Comparison of ENCODE assay signal across 26 mouse cellular contexts in the genomic region with DNA sequence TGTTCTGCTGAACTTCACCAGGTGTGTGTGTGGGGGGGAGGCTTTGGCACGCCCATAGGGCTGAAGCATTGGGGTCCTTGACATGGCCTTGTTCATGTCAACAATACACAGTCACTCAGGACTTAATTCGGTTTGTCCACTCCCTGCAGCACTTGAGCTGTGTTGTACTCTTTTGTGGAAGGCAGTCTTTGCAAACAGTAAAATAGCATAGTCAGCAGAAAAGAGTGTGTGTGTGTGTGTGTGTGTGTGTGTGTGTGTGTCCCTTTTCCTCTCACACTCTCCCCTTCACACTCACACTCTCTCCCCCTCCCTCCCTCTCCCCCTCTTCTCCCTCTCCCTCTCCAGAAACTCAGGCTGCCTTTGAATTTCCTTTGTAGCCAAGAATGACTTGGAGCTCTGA. TPM values are rescaled to one million over a fixed set of nuclear protein-coding genes. Genes with fewer than 3 reads are reported as not detected.
"Had no signal": no experiment of that assay in that cellular context is flagged by ENCODE, and none has a peak within 500 bp of the region (broad histone marks: within the 10 kb centered on the region; RNA-seq: fewer than 3 reads in every experiment).

No protein-coding gene starts in this region.

- H3K4me3 ChIP-seq: kidney, embryonic 15.5 days; left cerebral cortex, adult 2 months; liver, embryonic 13.5 days; myocyte; neural tube, embryonic 13.5 days; stomach, embryonic 15.5 days had no signal

- H3K4me2 ChIP-seq: kidney, embryonic 15.5 days; liver, embryonic 13.5 days; neural tube, embryonic 13.5 days; stomach, embryonic 15.5 days had no signal

- H3K9ac ChIP-seq: kidney, embryonic 15.5 days; liver, embryonic 13.5 days; neural tube, embryonic 13.5 days; stomach, embryonic 15.5 days had no signal

- H3K27ac ChIP-seq: kidney, embryonic 15.5 days; left cerebral cortex, adult 2 months; liver, embryonic 13.5 days; macrophage; neural tube, embryonic 13.5 days; stomach, embryonic 15.5 days had no signal

- H3K36me3 ChIP-seq: kidney, embryonic 15.5 days; liver, embryonic 13.5 days; neural tube, embryonic 13.5 days; stomach, embryonic 15.5 days had no signal

- H3K9me3 ChIP-seq: kidney, embryonic 15.5 days; liver, embryonic 13.5 days; neural tube, embryonic 13.5 days; stomach, embryonic 15.5 days had no signal

- DNase-seq: kidney, adult 2 months; kidney, postnatal 10 days; kidney, postnatal 36 days; layer of hippocampus, postnatal 36 days; liver, embryonic 13.5 days; lung, adult 2 months; lung, postnatal 14 days; midbrain, embryonic 14.5 days; retina, postnatal 1 day; right cerebral cortex, postnatal 25 days; spleen, adult 18-20 months; thymus, postnatal 36 days had no signal

RNA-seq across cellular contexts. Expression of a gene that starts 34.9 kb away (rescaled TPM):
- total RNA-seq: liver, adult 2 months; megakaryocyte, adult 5-6 weeks; monocyte, adult 5-6 weeks; neutrophil, adult 5-6 weeks had no signal
- polyA plus RNA-seq: kidney, adult 2 months; limb, embryonic 11.5 days; liver, adult 2 months; liver, embryonic 13.5 days; liver, embryonic 16.5 days; lung, adult 2 months; lung, embryonic 16.5 days; macrophage; myocyte; neural tube, embryonic 13.5 days; urinary bladder, adult 2 months had no signal
